Mouse (Mus musculus): ENCODE results near the gene Smchd1.

Smchd1 gene

GRCm38 (mm10) chr17:71310486-71311339, 164.4 kb downstream of the Smchd1 start:
- DNase-seq (ENCODE audit: low spot score in 2 of 2), result peak; percentile 48 to 64

DNA sequence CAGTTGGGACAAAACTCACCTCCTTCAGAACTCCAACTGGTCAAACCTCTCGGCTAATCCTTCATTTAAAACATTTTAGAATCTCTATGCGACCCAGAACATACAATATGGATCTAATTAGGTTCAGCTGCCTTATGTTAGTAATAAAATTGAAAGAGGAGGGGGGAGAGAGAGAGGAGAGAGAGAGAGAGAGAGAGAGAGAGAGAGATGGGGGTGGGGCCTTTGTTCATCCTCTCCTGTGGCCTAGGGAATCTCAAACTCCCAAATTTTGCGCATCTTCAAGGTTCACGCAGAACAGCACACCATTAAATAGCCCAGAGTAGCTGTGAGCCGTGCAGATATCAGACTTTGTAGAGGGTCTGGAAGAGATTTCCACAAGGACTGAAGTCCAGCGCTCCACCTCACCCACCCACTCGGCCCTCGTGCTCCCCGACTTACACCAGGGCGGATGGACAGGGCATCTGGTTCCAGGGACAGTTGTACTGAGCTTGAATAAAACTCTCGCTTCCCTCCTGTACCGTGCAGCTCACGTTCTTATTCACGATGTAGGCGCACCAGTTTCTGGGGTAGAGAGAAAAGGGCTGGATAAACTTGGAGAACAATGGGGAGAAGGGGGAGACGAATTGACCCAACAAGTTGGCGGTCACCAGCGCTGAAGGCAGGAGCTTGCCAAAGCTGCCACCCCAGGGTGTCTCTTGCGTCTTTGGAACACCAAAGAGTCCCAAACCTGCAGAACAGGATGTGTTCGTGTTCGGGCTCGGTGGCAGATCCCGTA, 165.2 kb downstream of the Smchd1 start:
- no peak for DNase-seq (ENCODE audit: low spot score in 2 of 2)

GRCm38 (mm10) chr17:71309141-71309540, 166.0 kb downstream of the Smchd1 start:
- no peak for DNase-seq (ENCODE audit: low spot score in 2 of 2)

- no peak for DNase-seq (ENCODE audit: low spot score in 2 of 2)
These were observed 166.8 kb downstream of the Smchd1 start for GRCm38 (mm10) chr17:71308296-71308695.

- no peak for DNase-seq (ENCODE audit: low spot score in 2 of 2)
These were observed 167.8 kb downstream of the Smchd1 start for GRCm38 (mm10) chr17:71307251-71307790.

DNA sequence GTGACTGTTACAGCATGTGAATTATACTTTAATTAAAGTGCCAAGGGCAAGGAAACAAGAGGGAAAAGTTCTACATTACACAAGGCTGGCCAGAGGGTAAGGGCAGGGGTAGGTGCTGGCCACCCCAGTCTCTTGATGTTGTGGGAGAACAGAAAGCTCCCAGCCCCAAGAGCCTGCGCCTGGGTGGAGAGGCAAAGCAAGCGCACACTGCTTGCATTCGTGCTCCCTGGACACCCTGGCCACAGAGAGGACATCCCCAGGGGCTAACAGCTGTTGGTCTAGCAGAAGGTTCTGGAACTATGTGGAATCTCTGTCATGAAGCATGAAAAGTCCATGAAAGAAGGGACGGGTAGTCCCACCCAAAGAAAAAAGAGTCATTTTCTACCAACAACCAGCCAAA, 168.4 kb downstream of the Smchd1 start:
- no peak for DNase-seq (ENCODE audit: low spot score in 2 of 2)

- no peak for DNase-seq (ENCODE audit: low spot score in 2 of 2)
These were observed 169.1 kb downstream of the Smchd1 start for GRCm38 (mm10) chr17:71306091-71306490.

DNA sequence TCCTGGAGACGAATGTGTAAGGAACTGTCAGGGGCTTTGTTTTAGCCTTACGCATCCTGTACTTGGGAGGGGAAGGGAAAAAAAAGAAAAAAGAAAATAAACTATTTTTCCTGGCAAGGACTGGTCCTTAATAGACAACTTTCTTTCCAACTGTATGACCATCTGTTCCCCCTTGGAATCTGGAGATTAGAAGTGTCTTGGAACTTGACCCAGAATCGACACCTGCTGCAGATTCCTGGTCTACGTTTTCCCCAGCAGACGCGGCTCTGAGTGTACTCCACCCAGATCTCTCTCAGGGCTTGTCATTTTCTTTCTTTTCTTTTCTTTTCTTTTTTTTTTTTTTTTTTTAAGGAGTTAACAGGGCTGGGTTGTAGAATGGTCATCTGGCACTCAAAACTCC, 171.7 kb downstream of the Smchd1 start:
- DNase-seq (ENCODE audit: low spot score in 2 of 2), result no peak

GRCm38 (mm10) chr17:71301413-71301812, 173.7 kb downstream of the Smchd1 start:
- no peak for DNase-seq (ENCODE audit: low spot score in 2 of 2)

DNA sequence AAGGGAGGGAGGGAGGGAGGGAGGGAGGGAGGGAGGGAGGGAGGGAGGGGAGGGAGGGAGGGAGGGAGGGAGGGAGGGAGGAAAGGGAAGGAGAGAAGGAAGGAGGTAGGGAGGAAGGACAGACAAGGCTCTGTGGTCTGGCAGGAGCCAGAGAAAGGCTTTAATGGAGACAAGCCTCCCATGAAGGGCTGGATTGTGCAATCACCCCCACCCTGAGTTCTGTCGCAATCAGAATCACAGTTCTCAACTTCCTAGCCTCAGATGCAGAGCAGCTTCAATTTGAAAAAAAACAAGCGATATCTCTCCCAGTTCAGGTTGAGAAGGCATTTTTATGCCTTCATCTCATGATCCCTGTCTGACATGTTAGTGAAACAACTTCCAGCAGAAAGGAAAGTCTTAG, 174.8 kb downstream of the Smchd1 start:
- no peak for DNase-seq (ENCODE audit: low spot score in 2 of 2)

GRCm38 (mm10) chr17:71299879-71300278, 175.3 kb downstream of the Smchd1 start:
- peak in 1 of 2 experiments; percentile 41 for DNase-seq (ENCODE audit: low spot score in 2 of 2)

GRCm38 (mm10) chr17:71294570-71294969, 180.6 kb downstream of the Smchd1 start:
- DNase-seq (ENCODE audit: low spot score in 2 of 2), result no peak

All from spleen, postnatal 36 days (tissue).